Mouse (Mus musculus) spleen, adult 2 months (tissue): ENCODE results near the gene Ubxn7.

Experiments used
- CTCF ChIP-seq: fragments of 200-500 bp; IDR thresholded peaks from 2 replicates; pipeline ENCODE4 v1.5.1; 2011; ENCODE audit warnings: mild to moderate bottlenecking, inconsistent platforms; ENCODE audit not compliant: insufficient read depth, insufficient read length, insufficient replicate concordance; ENCODE audit errors: extremely low read depth
- POLR2A ChIP-seq: fragments of 200-500 bp; IDR thresholded peaks from 2 replicates; pipeline ENCODE4 v1.6.1; 2011; ENCODE audit warnings: low read depth, low read length, inconsistent platforms

GRCm38 (mm10) chr16:32386826-32387225 is 54.8 kb downstream of the Ubxn7 start:
- TF ChIP-seq CTCF, result no peak
- TF ChIP-seq POLR2A, result no peak
